Mouse (Mus musculus) thymus, adult 18-20 months (tissue): ENCODE results near the gene Cwh43.
"Not testable (repeated sequence)": the region's sequence is repeated elsewhere in the genome, so short reads cannot be mapped to it uniquely, and the experiment has no call there.

Experiments used
- DNase-seq, 2 experiments: peaks; one replicate each; pipeline ENCODE4 v3.0.0; 2022; ENCODE audit warnings: mixed read lengths in 2 of 2

The Cwh43 gene

GRCm38 (mm10) chr5:73480700-73481099 lies 74.8 kb downstream of the Cwh43 start, which contains the start of gene Dcun1d4:
TSS of gene Dcun1d4 (plus strand) at chr5:73481000.
- no peak for DNase-seq

GRCm38 (mm10) chr5:73481401-73481800 lies 75.5 kb downstream of the Cwh43 start:
- DNase-seq = no peak

- DNase-seq = not testable (repeated sequence)
Observed at GRCm38 (mm10) chr5:73482381-73482780, 76.5 kb downstream of the Cwh43 start.

DNA sequence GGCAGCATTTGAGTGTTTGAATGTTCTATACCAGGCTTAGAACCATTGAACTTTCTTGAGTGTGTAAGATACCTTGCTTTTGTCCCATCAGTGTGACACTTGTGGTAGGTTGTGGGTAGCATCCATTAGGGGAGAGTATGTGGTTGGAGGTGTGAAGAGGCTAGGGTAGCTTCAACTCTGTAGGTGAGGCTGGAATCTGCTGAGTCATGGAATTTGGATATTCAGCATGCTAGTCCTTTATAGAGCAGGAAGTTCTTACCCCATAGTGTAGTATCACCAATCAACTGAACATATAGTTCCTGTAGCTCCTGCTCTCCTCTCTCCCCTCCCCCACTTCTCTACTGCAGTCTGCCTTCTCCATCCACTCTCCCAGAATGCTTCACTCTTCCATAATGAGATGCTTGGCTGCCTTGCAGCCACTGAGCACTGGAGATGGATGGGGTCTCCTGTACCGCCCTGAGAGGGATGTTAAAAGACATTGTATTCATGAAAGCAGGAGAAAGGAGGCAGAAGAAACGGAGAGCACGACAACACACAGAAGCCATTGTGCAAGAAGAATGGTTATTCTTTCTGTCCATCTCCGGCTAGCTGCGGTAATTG lies 78.2 kb downstream of the Cwh43 start:
- DNase-seq = no peak

DNA sequence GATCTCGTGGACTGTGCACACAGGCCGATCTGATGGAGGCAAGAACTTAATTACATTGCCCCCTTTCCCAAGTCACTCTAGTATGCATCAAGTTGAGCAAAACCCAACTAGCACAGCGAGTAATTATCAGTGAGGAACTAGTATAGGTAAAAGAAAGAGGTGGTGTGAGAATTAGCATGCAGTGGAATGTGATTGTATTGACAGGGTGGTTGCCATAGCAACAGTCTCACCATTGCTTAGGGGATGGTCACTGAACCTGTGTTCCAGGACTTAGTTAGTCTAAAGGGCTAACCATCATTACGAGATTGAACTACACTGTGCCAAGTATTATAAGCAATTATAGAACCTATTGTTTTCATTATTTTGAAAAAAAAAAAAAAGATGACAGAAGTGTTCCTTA lies 80.6 kb downstream of the Cwh43 start:
- DNase-seq = no peak

GRCm38 (mm10) chr5:73489915-73490314 lies 84.0 kb downstream of the Cwh43 start:
- no peak for DNase-seq

DNA sequence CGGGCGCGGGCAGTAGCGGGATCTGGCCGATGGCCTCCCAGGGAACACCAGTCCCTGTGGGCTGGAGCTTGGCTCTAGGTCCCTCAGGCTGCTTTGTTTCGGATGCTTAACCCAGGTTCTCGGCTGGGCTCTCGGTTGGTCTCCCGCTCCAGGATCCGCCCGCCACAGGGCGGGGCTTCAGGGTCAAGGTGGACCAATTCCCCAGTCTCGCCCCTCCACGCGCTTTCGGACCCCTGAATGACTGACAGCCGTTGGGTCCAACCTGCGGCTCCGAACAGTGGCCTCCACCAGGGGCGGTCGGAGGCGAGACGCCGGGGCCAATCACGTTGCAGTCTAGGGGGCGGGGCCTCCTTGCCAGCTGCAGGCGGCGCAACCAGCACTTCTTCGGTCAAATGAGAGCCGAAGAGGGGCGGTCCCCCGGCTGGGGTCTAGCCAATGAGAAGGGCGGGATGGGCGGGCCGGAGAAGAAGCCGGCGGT lies 84.8 kb downstream of the Cwh43 start:
- peak; percentile 98 to 99 for DNase-seq

- no peak for DNase-seq
Observed at GRCm38 (mm10) chr5:73491074-73491836, 85.4 kb downstream of the Cwh43 start.

DNA sequence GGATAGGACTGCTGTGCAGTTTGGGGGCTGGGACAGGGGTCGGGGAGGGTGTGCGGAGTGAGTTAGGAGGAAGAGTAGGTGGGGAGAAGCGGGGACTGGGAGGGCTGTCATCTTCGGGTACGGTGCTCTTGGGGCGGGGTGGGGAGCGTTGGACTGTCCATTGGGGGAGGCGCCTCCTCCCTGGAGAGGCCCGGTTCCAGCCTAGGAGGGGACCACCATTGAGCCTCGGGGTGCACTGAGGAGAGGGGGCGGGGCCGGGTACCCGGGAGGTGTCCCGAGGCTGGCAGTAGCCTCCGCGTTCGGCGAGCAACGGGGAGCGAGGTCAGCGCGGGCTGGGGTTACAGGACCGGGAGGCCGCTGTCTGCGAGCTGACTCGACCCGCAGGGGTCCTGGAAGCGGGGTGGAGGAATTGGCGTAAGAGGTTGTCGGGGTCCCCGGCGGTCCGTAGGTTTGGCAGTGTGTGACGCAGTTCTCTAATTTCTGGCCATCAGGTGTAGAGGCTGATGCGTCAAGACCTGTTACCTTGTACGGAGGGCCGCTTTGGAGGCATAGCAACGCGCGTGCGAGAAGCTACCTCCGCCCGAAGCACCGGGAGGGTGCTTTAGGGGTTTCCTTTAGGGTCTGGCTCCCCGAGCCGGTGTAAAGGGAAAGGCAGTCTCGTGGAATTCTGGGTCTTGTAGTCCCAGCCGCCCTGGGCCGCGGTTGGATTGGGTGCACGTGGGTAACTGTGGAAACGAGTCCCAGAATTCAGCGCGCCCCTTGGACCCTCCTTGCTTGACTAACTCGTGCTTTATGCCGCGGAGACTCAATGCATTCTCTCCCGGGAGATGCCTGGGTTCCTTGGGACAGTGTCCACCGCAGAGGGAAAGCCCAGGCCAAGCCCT lies 86.2 kb downstream of the Cwh43 start:
- peak; percentile 84 to 86 for DNase-seq

GRCm38 (mm10) chr5:73497401-73497800 lies 91.5 kb downstream of the Cwh43 start:
- no peak for DNase-seq

GRCm38 (mm10) chr5:73498559-73498958 lies 92.7 kb downstream of the Cwh43 start:
- no peak for DNase-seq

DNA sequence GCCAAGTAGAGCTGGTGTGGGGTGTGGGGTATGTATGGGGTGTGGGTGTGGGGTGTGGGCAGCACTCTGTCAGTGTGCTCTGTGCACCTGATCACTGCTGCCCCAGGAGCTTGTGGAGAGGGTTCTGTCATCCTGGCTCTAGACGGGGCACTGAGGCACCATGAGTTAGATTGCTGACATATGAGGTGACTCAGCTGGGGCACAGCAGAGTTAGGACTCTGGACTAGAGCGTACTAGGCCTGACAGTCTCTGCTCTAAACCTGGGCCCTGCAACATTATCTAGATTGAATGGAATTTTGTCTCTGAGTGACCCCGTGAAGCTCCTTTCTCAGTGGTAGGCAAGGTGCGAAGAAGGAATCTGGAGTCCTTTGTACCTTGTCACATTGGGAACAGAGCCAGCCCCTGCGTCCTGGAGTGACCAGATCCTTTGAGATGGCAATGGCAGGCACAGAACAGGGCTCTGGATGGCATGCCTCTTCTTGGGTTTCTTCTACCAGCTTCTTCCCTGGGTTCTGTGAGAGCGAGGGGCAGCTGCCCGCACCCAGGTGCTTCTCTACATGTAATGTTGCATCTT lies 95.1 kb downstream of the Cwh43 start:
- DNase-seq = no peak

DNA sequence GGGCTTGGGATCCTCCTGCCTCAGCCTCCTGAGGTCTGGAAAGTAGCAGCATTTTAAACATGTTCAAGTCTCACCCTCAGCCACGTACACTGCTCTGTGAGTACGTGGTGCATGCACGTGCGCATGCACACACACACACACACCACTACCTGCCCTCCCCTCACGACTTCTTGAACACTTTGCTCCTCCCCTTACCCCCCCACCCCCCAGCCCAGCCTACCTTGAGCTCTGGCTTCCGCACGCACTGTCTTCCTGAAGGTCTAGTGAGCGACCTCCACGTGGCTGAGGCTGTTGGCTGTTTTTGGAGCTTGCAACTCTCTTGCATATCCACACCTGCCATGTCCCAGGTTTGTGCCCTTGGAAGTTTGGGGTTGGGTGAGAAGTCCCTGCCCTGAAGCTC lies 96.5 kb downstream of the Cwh43 start:
- DNase-seq = no peak
